Mouse (Mus musculus) stomach, postnatal 0 days (tissue): ENCODE measurements at regions not wholly inside any gene's neighbourhood (a gene's known extent, or its start where the extent isn't known, plus 50 kb on each side); places are given as distances from the start of the nearest gene placed in this dataset.

ENCODE experiments used
- ATAC-seq: fragments of 200-750 bp; cut with Nextera tagmentation; 2 replicates; pipeline ENCODE4 v1.8.0; 2017; ENCODE audit not compliant: low FRiP score, low TSS enrichment
- DNase-seq: peaks from one replicate; pipeline ENCODE4 v3.0.0-alpha.2; 2016; ENCODE audit warnings: low spot score
- H3K27ac ChIP-seq: fragments of 300-500 bp; sonication (generic); replicated peaks from 2 replicates; pipeline ENCODE4 v1.5.1; 2014; ENCODE audit warnings: mild to moderate bottlenecking, control low read depth
- H3K27me3 ChIP-seq: fragments of 300-500 bp; sonication (generic); 2 replicates; pipeline ENCODE4 v1.6.1; 2014; ENCODE audit warnings: low read length; ENCODE audit not compliant: control insufficient read depth, insufficient read depth
- H3K36me3 ChIP-seq: fragments of 300-500 bp; sonication (generic); 2 replicates; pipeline ENCODE4 v1.6.1; 2014; ENCODE audit warnings: low read length, mixed read lengths; ENCODE audit not compliant: control insufficient read depth, insufficient read depth
- H3K4me1 ChIP-seq: fragments of 300-500 bp; sonication (generic); replicated peaks from 2 replicates; pipeline ENCODE4 v1.6.1; 2014; ENCODE audit warnings: antibody characterized with exemption; ENCODE audit not compliant: control insufficient read depth, insufficient read depth
- H3K4me2 ChIP-seq: fragments of 300-500 bp; sonication (generic); replicated peaks from 2 replicates; pipeline ENCODE4 v1.6.1; 2014; ENCODE audit warnings: low read depth, mild to moderate bottlenecking, control low read depth, moderate library complexity
- H3K4me3 ChIP-seq: fragments of 300-500 bp; sonication (generic); 2 replicates; pipeline ENCODE4 v1.5.1; 2014; ENCODE audit warnings: low read depth, low read length, control low read depth
- H3K9ac ChIP-seq: fragments of 300-500 bp; sonication (generic); 2 replicates; pipeline ENCODE4 v1.6.1; 2014; ENCODE audit warnings: mild to moderate bottlenecking, low read length, control low read depth, mixed read lengths
- H3K9me3 ChIP-seq: fragments of 300-500 bp; sonication (generic); 2 replicates; pipeline ENCODE4 v1.6.1; 2016; ENCODE audit warnings: low read length; ENCODE audit not compliant: control insufficient read depth
- CTCF ChIP-seq: IDR thresholded peaks from 2 replicates; pipeline ENCODE4 v1.5.1; 2016; ENCODE audit warnings: antibody characterized with exemption, low read depth, mild to moderate bottlenecking, moderate library complexity
- EP300 ChIP-seq: optimal IDR thresholded peaks from 2 replicates; pipeline ENCODE3; 2016; ENCODE audit warnings: antibody characterized with exemption
- WGBS: fragments of 180-500 bp; shearing (Covaris S2); extraction: QIAGEN DNeasy Blood & Tissue Kit; methylation state at CpG from one replicate; pipeline ENCODE4 v1.1.7; 2014; 5-methylcytosine and 5-hydroxymethylcytosine counted together

GRCm38 (mm10) chr15:67434284-67434683 lies 933.6 kb upstream of the Lrrc6 start:
- no peak overlapping the region for H3K4me2 ChIP-seq
- no peak overlapping the region for H3K9ac ChIP-seq
- DNase-seq (peak; percentile 57), ATAC-seq (peak; percentile 76)
- no peaks in the 10 kb centered on the region for H3K36me3 ChIP-seq
- 26% methylated on average over 2 of the region's 2 CpGs for WGBS
- H3K4me1 ChIP-seq: no peaks in the 10 kb centered on the region
- TF ChIP-seq CTCF: peak; percentile 99
- TF ChIP-seq EP300: no peak
- no peaks in the 10 kb centered on the region for H3K9me3 ChIP-seq
- no peaks in the 10 kb centered on the region for H3K27me3 ChIP-seq
- no peak overlapping the region for H3K4me3 ChIP-seq
- H3K27ac ChIP-seq: no peak overlapping the region

DNA sequence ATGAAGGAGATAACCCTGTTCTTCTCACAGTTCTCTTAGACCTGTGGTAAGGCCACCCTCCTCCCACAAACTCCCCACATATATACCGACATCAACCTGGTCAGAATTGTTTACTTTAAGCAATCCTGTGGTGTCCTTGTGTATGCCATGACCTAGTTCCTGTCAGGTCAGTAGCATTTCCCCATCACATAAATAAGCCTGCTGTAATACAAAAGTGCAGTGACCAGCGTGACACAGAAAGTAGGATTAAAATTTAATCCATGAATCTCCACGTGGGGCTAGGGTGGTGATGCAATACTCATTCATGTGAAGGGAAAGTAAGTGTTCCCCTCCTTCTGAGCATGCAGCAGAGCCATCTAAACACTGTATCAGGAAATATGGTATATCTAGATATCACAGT lies 923.2 kb upstream of the Lrrc6 start:
- no peaks in the 10 kb centered on the region for H3K4me1 ChIP-seq
- WGBS: 34% methylated on average over 3 of the region's 3 CpGs
- TF ChIP-seq CTCF (no peak), EP300 (no peak)
- no peaks in the 10 kb centered on the region for H3K36me3 ChIP-seq
- H3K27me3 ChIP-seq: no peaks in the 10 kb centered on the region
- no peak overlapping the region for H3K4me3 ChIP-seq
- DNase-seq: no peak
- ATAC-seq: no peak
- no peaks in the 10 kb centered on the region for H3K9me3 ChIP-seq
- H3K9ac ChIP-seq: no peak overlapping the region
- H3K27ac ChIP-seq: no peak overlapping the region
- H3K4me2 ChIP-seq: no peak overlapping the region

DNA sequence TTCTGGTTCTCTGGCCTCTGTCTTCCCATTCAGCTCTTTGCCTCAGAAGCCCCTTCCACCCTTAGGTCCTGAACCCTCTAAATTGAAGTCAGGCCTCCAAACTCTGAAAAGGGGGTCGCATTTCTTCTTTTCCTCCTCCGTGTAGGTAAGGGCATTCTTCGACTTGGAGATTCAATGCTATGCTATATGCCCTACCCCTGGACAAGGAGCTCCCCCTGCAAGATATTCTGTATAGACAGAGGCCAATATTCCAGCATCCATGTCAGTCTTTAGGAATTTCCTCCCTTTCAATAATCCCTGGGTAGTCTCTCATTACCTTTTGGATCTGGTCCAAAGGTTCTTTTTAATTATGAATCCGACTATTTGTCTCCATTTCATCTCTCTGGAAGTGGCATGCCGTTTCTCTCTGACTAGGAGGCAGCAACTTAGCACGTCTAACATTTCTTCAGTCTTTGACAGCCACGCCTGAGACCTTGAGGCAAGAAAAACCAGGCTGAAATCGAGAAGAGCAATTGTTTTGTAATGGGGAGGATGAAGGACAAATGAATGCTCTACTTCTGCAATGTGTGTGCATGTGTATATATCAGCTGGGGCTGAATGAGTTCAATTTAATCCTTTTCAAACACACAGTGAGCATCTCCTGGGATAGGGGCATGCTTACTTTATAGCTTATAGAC lies 921.7 kb upstream of the Lrrc6 start:
- 63% methylated on average over 8 of the region's 8 CpGs for WGBS
- no peak overlapping the region for H3K27ac ChIP-seq
- no peaks in the 10 kb centered on the region for H3K9me3 ChIP-seq
- TF ChIP-seq EP300 (no peak), CTCF (no peak)
- H3K4me1 ChIP-seq: no peaks in the 10 kb centered on the region
- no peak overlapping the region for H3K9ac ChIP-seq
- no peak overlapping the region for H3K4me2 ChIP-seq
- H3K27me3 ChIP-seq: no peaks in the 10 kb centered on the region
- DNase-seq: no peak
- ATAC-seq: no peak
- H3K4me3 ChIP-seq: no peak overlapping the region
- H3K36me3 ChIP-seq: no peaks in the 10 kb centered on the region

DNA sequence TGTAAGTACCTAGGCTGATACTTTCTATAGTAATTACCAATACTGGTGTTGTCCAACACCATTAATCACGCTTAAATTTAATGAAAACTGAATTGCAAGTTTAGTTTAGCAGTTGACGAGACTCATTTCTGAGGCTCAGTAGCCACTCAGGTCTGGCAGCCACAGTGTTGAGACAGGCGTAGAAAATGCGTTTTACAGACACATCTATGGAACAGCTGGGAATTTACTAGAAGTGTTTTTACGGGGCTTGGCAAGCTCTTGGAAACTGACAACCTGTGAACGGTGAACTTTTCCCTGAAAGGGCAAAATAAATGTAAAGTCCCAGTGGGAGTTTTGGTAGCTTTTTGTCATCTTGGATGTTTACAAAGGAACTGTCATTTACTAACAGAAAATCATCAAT lies 920.1 kb upstream of the Lrrc6 start:
- TF ChIP-seq CTCF (no peak), EP300 (no peak)
- no peaks in the 10 kb centered on the region for H3K36me3 ChIP-seq
- no peak overlapping the region for H3K4me2 ChIP-seq
- H3K27ac ChIP-seq: no peak overlapping the region
- no peak for ATAC-seq
- no peaks in the 10 kb centered on the region for H3K27me3 ChIP-seq
- no peaks in the 10 kb centered on the region for H3K9me3 ChIP-seq
- DNase-seq: no peak
- H3K9ac ChIP-seq: no peak overlapping the region
- H3K4me3 ChIP-seq: no peak overlapping the region
- 64% methylated on average over 6 of the region's 6 CpGs for WGBS
- H3K4me1 ChIP-seq: no peaks in the 10 kb centered on the region

DNA sequence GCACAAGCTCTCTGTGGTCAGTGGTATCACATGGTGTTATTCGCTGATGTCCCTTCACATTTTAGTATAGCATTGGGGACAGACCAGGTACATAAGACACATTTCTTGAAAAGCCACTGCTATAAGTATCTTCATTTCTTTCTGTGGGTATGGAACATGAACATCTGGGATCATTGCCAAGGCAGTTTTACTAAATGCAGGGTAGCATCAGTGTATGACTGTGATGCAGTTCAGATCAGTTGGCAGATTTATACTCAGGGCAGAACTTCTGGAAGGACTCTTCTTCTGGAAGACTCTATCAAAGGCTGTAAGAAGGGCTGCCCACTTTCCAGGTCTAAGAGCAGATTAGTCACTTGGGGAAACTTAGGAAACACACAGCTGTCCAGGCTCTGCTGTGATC lies 919.0 kb upstream of the Lrrc6 start:
- H3K36me3 ChIP-seq: no peaks in the 10 kb centered on the region
- H3K4me3 ChIP-seq: no peak overlapping the region
- no peak overlapping the region for H3K4me2 ChIP-seq
- H3K4me1 ChIP-seq: no peaks in the 10 kb centered on the region
- WGBS: 94% methylated on average over 1 of the region's 1 CpGs
- no peaks in the 10 kb centered on the region for H3K9me3 ChIP-seq
- no peak overlapping the region for H3K27ac ChIP-seq
- ATAC-seq: no peak
- no peak overlapping the region for H3K9ac ChIP-seq
- no peaks in the 10 kb centered on the region for H3K27me3 ChIP-seq
- DNase-seq: no peak
- TF ChIP-seq EP300 (no peak), CTCF (no peak)

DNA sequence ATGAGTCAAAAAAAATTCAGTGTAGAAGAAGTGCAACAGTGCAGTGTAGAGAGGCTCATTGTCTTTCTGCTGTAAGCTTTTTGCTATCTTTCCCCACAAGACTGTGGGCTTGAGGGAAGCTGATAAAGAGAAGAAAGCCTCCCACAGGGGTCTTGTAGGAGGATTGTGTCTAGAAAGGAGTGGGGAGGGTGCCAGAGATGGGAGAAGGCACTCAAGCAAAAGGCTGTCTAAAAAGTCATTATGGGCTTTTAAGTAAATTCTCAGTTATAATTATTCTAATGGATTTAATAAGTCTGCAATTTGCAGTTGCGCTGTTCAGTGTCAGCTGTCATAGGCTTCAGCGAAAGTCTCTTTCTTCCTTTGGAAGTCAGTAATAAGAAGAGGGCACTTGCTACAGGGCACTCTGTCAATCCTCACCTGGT lies 917.0 kb upstream of the Lrrc6 start:
- H3K27ac ChIP-seq: no peak overlapping the region
- H3K27me3 ChIP-seq: no peaks in the 10 kb centered on the region
- ATAC-seq: no peak
- WGBS: 81% methylated on average over 2 of the region's 2 CpGs
- H3K36me3 ChIP-seq: no peaks in the 10 kb centered on the region
- H3K4me1 ChIP-seq: no peaks in the 10 kb centered on the region
- no peak for DNase-seq
- TF ChIP-seq CTCF: no peak
- no peak for TF ChIP-seq EP300
- no peak overlapping the region for H3K4me2 ChIP-seq
- H3K4me3 ChIP-seq: no peak overlapping the region
- no peak overlapping the region for H3K9ac ChIP-seq
- no peaks in the 10 kb centered on the region for H3K9me3 ChIP-seq
